Mouse (Mus musculus) C2C12 (cell line): ENCODE measurements at regions not wholly inside any gene's neighbourhood (a gene's known extent, or its start where the extent isn't known, plus 50 kb on each side); places are given as distances from the start of the nearest gene placed in this dataset.

Source experiments
- CTCF ChIP-seq: IDR thresholded peaks from one replicate; pipeline ENCODE4 v1.5.1; 2011; ENCODE audit not compliant: control insufficient read depth, insufficient read depth, insufficient read length
- MAX ChIP-seq: IDR thresholded peaks from one replicate; pipeline ENCODE4 v1.6.1; 2011; ENCODE audit warnings: mild to moderate bottlenecking, control low read depth
- USF1 ChIP-seq: IDR thresholded peaks from one replicate; pipeline ENCODE4 v1.6.1; 2011; ENCODE audit warnings: low read depth, mild to moderate bottlenecking, control low read depth, moderate library complexity

- no peak for TF ChIP-seq CTCF
- no peak for TF ChIP-seq USF1
- no peak for TF ChIP-seq MAX
Observed at GRCm38 (mm10) chr10:56793074-56793473, 415.9 kb downstream of the Gja1 start.
